ENCODE assay signal across 15 mouse cellular contexts in genomic region chrX:57656035-57656434, GRCm38 (mm10).
DNase-seq lines count a peak whose midpoint lies in the region; ATAC-seq and TF ChIP-seq lines count a peak whose summit lies in the region.
"Had no signal": no experiment of that assay in that cellular context is flagged by ENCODE, and none has a peak within 500 bp of the region (broad histone marks: within the 10 kb centered on the region; RNA-seq: fewer than 3 reads in every experiment).

No protein-coding gene starts in this region.

- H3K4me2 ChIP-seq in hindbrain, embryonic 14.5 days (replicated peaks): no peak overlapping the region
- no peak overlapping the region for H3K4me2 ChIP-seq in hindbrain, embryonic 16.5 days (ENCODE audit: low read length)
- no peak overlapping the region for H3K4me2 ChIP-seq in lung, embryonic 14.5 days
- H3K4me2 ChIP-seq: liver, embryonic 12.5 days; midbrain, embryonic 13.5 days; neural tube, embryonic 13.5 days had no signal

- H3K27ac ChIP-seq in hindbrain, embryonic 14.5 days: no peak overlapping the region
- no peak overlapping the region for H3K27ac ChIP-seq in hindbrain, embryonic 16.5 days (ENCODE audit: low read depth, low read length)
- no peak overlapping the region for H3K27ac ChIP-seq in lung, embryonic 14.5 days (ENCODE audit: low read depth)
- H3K27ac ChIP-seq: liver, embryonic 12.5 days; midbrain, embryonic 13.5 days; neural tube, embryonic 13.5 days had no signal

- H3K9ac ChIP-seq in hindbrain, embryonic 14.5 days: no peak overlapping the region
- no peak overlapping the region for H3K9ac ChIP-seq in hindbrain, embryonic 16.5 days (ENCODE audit: low read depth, low read length)
- no peak overlapping the region for H3K9ac ChIP-seq in lung, embryonic 14.5 days
- H3K9ac ChIP-seq: liver, embryonic 12.5 days; midbrain, embryonic 13.5 days; neural tube, embryonic 13.5 days had no signal

- peak; percentile 50 to 66 for DNase-seq in cerebellum, postnatal 14 days
- DNase-seq in cerebellum, adult 11 months: no peak
- peak; percentile 28 for DNase-seq in hindbrain, embryonic 14.5 days (ENCODE audit: low spot score)
- DNase-seq in lung, embryonic 14.5 days: peak; percentile 82
- DNase-seq in lung, postnatal 4 days: no peak
- DNase-seq in brain, adult 2 months (ENCODE audit: low read depth, low spot score): peak; percentile 47
- DNase-seq in neural tube, embryonic 10.5 days (ENCODE audit: extremely low spot score, low spot score): no peak
- DNase-seq: cerebellum, adult 8-10 months; kidney, adult 2 months; kidney, postnatal 36 days; thymus, adult 2 months had no signal

- no peaks in the 10 kb centered on the region for H3K36me3 ChIP-seq in hindbrain, embryonic 14.5 days (replicated peaks; ENCODE audit: control insufficient read depth, insufficient read depth)
- H3K36me3 ChIP-seq in hindbrain, embryonic 16.5 days (ENCODE audit: control insufficient read depth, insufficient read depth, low read length): no peaks in the 10 kb centered on the region
- H3K36me3 ChIP-seq in lung, embryonic 14.5 days (ENCODE audit: insufficient read depth): no peaks in the 10 kb centered on the region
- H3K36me3 ChIP-seq: liver, embryonic 12.5 days; midbrain, embryonic 13.5 days; neural tube, embryonic 13.5 days had no signal

- H3K4me1 ChIP-seq in hindbrain, embryonic 14.5 days (replicated peaks; ENCODE audit: control insufficient read depth, insufficient read depth, low read length): no peaks in the 10 kb centered on the region
- no peaks in the 10 kb centered on the region for H3K4me1 ChIP-seq in hindbrain, embryonic 16.5 days (ENCODE audit: control insufficient read depth, insufficient read depth, low read depth, low read length)
- no peaks in the 10 kb centered on the region for H3K4me1 ChIP-seq in lung, embryonic 14.5 days (ENCODE audit: insufficient read depth)
- H3K4me1 ChIP-seq: liver, embryonic 12.5 days; midbrain, embryonic 13.5 days; neural tube, embryonic 13.5 days had no signal

- no peak for ATAC-seq in hindbrain, embryonic 14.5 days (ENCODE audit: low FRiP score)
- ATAC-seq in hindbrain, embryonic 16.5 days: no peak
- 0 out of 2 replicates have a peak, but pooled peaks have one; percentile 28 for ATAC-seq in lung, embryonic 14.5 days (ENCODE audit: insufficient read depth)
- ATAC-seq: liver, embryonic 12.5 days; midbrain, embryonic 13.5 days had no signal

- no peak for TF ChIP-seq CTCF in lung, embryonic 14.5 days (IDR thresholded peaks at IDR 0.05; ENCODE audit: low read depth)

- H3K9me3 ChIP-seq in hindbrain, embryonic 14.5 days (ENCODE audit: control insufficient read depth, low read length): no peaks in the 10 kb centered on the region
- no peaks in the 10 kb centered on the region for H3K9me3 ChIP-seq in hindbrain, embryonic 16.5 days (ENCODE audit: control insufficient read depth, low read length)
- no peaks in the 10 kb centered on the region for H3K9me3 ChIP-seq in lung, embryonic 14.5 days (ENCODE audit: low read depth, low read length)
- H3K9me3 ChIP-seq: liver, embryonic 12.5 days; midbrain, embryonic 13.5 days; neural tube, embryonic 13.5 days had no signal

- no peak overlapping the region for H3K4me3 ChIP-seq in hindbrain, embryonic 14.5 days (replicated peaks; ENCODE audit: low read length)
- no peak overlapping the region for H3K4me3 ChIP-seq in hindbrain, embryonic 16.5 days (ENCODE audit: low read length)
- no peak overlapping the region for H3K4me3 ChIP-seq in lung, embryonic 14.5 days (ENCODE audit: low read depth, low read length)
- H3K4me3 ChIP-seq: liver, embryonic 12.5 days; midbrain, embryonic 13.5 days; neural tube, embryonic 13.5 days had no signal

- H3K27me3 ChIP-seq in hindbrain, embryonic 14.5 days (ENCODE audit: control insufficient read depth, insufficient read depth, low read length): no peaks in the 10 kb centered on the region
- no peaks in the 10 kb centered on the region for H3K27me3 ChIP-seq in hindbrain, embryonic 16.5 days (replicated peaks; ENCODE audit: control insufficient read depth, insufficient read depth, low read length)
- H3K27me3 ChIP-seq in lung, embryonic 14.5 days (ENCODE audit: insufficient read depth, low read length): no peaks in the 10 kb centered on the region
- H3K27me3 ChIP-seq: liver, embryonic 12.5 days; midbrain, embryonic 13.5 days; neural tube, embryonic 13.5 days had no signal

- WGBS in hindbrain, embryonic 14.5 days: 55% methylated on average over 2 of the region's 2 CpGs
- WGBS in hindbrain, embryonic 16.5 days: 28% methylated on average over 2 of the region's 2 CpGs
- WGBS in lung, embryonic 14.5 days: 31% methylated on average over 2 of the region's 2 CpGs

Comparison
In these comparisons a context has a peak if more than half of its experiments do, and no peak if none do; other contexts are left out.
1. DNase-seq: peak in cerebellum, postnatal 14 days (2 of 2), hindbrain, embryonic 14.5 days (single experiment), lung, embryonic 14.5 days (single experiment) and brain, adult 2 months (single experiment); none in cerebellum, adult 11 months (single experiment), lung, postnatal 4 days (0 of 2) and neural tube, embryonic 10.5 days (single experiment).